Mouse (Mus musculus) lung, postnatal 0 days (tissue): ENCODE measurements around the gene Gzmk. TPM values are rescaled to one million over a fixed set of nuclear protein-coding genes. Genes with fewer than 3 reads are reported as not detected.
A peak's percentile ranks its signal among the peaks of the same experiment; 100 is the strongest.

Experiments used
- ATAC-seq: fragments of 200-750 bp; cut with Nextera tagmentation; 2 replicates; pipeline ENCODE4 v1.8.0; 2017; ENCODE audit warnings: moderate library complexity
- DNase-seq: peaks from one replicate; pipeline ENCODE4 v3.0.0-alpha.2; 2016; ENCODE audit warnings: low spot score
- H3K27ac ChIP-seq: fragments of 300-500 bp; sonication (generic); 2 replicates; pipeline ENCODE4 v1.5.1; 2014; ENCODE audit warnings: antibody characterized with exemption, mild to moderate bottlenecking, low read length, mixed read lengths
- H3K27me3 ChIP-seq: fragments of 300-500 bp; sonication (generic); replicated peaks from 2 replicates; pipeline ENCODE4 v1.6.1; 2014; ENCODE audit warnings: low read length, mixed read lengths; ENCODE audit not compliant: insufficient read depth
- H3K36me3 ChIP-seq: fragments of 300-500 bp; sonication (generic); 2 replicates; pipeline ENCODE4 v1.6.1; 2014; ENCODE audit warnings: low read length, mixed read lengths; ENCODE audit not compliant: insufficient read depth
- H3K4me1 ChIP-seq: fragments of 300-500 bp; sonication (generic); 2 replicates; pipeline ENCODE4 v1.6.1; 2014; ENCODE audit warnings: antibody characterized with exemption, low read depth, low read length, mixed read lengths; ENCODE audit not compliant: insufficient read depth
- H3K4me2 ChIP-seq: fragments of 300-500 bp; sonication (generic); replicated peaks from 2 replicates; pipeline ENCODE4 v1.6.1; 2014; ENCODE audit warnings: low read depth, mild to moderate bottlenecking, low read length, moderate library complexity, mixed read lengths
- H3K4me3 ChIP-seq: fragments of 300-500 bp; sonication (generic); 2 replicates; pipeline ENCODE4 v1.5.1; 2014; ENCODE audit warnings: low read depth, low read length
- H3K9ac ChIP-seq: fragments of 300-500 bp; sonication (generic); replicated peaks from 2 replicates; pipeline ENCODE4 v1.6.1; 2014; ENCODE audit warnings: low read depth, mild to moderate bottlenecking
- H3K9me3 ChIP-seq: fragments of 300-500 bp; sonication (generic); 2 replicates; pipeline ENCODE4 v1.6.1; 2016; ENCODE audit warnings: low read length, mixed read lengths
- CTCF ChIP-seq: IDR thresholded peaks from 2 replicates; pipeline ENCODE4 v1.5.1; 2016; ENCODE audit warnings: antibody characterized with exemption, mild to moderate bottlenecking
- EP300 ChIP-seq: IDR thresholded peaks from 2 replicates; pipeline ENCODE4 v1.6.1; 2016; ENCODE audit warnings: antibody characterized with exemption, mild to moderate bottlenecking, control low read depth
- WGBS: fragments of 180-500 bp; shearing (Covaris S2); extraction: QIAGEN DNeasy Blood & Tissue Kit; methylation state at CpG from one replicate; pipeline ENCODE4 v1.1.7; 2014; 5-methylcytosine and 5-hydroxymethylcytosine counted together
- polyA plus RNA-seq: library from polyadenylated mRNA; unstranded; fragments of >200 nt; fragmentation: Nextera tagmentation; extraction: Ambion mirVana; gene quantifications from 2 replicates; pipeline ENCODE4 v1.2.1, GENCODE M21; 2015

Gzmk gene
- polyA plus RNA-seq, 1 experiment from 2014 or later, result not detected

DNA sequence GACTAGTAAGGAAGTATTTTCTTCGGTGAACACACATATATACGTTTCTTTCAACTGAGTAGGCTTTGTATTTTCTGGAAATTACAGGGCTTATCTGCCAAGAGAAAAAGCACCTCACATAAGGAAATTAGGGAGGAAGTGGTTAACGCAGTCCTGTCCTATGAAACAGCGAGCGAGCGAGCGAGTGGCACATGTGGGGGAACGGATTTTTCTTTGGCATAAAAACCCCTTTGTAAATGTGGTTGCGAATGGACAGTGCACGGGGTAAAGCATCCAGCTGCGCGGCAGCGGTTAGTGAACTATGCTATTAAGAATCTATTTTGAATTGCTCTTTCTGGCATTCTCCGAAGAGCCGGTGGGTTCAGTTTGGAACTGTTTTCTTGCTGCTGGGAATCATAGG lies 14.4 kb downstream of the Gzmk start:
- H3K4me2 ChIP-seq, result no peak overlapping the region
- TF ChIP-seq CTCF (no peak), EP300 (no peak)
- no peaks in the 10 kb centered on the region for H3K27me3 ChIP-seq
- H3K9ac ChIP-seq, result no peak overlapping the region
- 61% methylated on average over 15 of the region's 15 CpGs for WGBS
- no peak for ATAC-seq
- no peaks in the 10 kb centered on the region for H3K36me3 ChIP-seq
- H3K27ac ChIP-seq, result no peak overlapping the region
- H3K4me1 ChIP-seq, result no peaks in the 10 kb centered on the region
- no peaks in the 10 kb centered on the region for H3K9me3 ChIP-seq
- H3K4me3 ChIP-seq, result no peak overlapping the region
- DNase-seq, result no peak

DNA sequence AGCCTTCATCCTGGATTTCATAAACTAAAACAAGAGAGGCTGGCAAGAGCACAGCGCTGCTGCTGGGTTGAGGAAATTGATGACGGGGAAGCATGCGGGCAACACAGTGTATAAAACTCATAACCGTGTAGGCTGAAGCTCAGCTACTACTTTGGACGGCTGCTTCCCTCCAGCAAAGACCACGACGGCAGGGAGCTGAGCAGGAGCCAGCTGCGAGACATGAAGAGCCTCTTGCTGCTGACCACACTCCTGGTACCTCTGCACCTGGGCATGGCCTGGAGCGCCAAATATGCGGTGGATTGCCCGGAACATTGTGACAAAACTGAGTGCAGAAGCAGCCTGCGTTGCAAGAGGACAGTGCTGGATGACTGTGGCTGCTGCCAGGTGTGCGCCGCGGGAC lies 16.1 kb downstream of the Gzmk start, which contains the start of gene Esm1:
Esm1 (plus strand) TSS at position 36 of the 400 bp plus-strand sequence.
- Histone ChIP-seq H3K9ac (no peak within 1 kb of the TSS), H3K27me3 (no peaks in the 10 kb centered on the region), H3K27ac (no peak within 1 kb of the TSS), H3K4me2 (peak within 1 kb of the TSS; percentile 8), H3K4me3 (no peak within 1 kb of the TSS), H3K9me3 (no peaks in the 10 kb centered on the region), H3K36me3 (no peaks in the 10 kb centered on the region), H3K4me1 (no peaks in the 10 kb centered on the region)
- DNase-seq (no peak), ATAC-seq (peak; percentile 37; the same call in 1 of the 2 replicates)
- WGBS, result 21% methylated on average over 15 of the region's 15 CpGs
- no peak for TF ChIP-seq CTCF
- TF ChIP-seq EP300, result no peak

DNA sequence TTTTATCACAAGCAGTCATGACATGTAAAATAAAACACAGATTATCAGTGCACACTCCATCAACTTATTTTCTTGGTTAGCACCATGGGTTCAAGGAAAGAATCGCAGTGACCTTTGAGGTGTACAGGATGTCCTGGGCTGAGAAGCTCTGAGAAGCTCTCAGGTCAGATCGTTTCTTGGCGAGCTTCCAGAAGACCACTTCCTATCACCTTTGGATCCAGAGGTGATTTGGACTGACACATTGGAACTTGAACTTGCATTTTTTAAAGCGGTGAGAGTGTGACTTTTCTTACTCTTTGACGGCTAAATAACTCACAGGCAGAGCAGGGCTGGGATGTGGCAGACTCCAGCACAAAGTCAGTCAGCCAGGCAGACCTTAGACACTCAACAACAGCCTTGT lies 20.4 kb downstream of the Gzmk start:
- ATAC-seq (no peak), DNase-seq (no peak)
- Histone ChIP-seq H3K4me1 (no peaks in the 10 kb centered on the region), H3K4me3 (no peak overlapping the region), H3K4me2 (no peak overlapping the region), H3K9ac (no peak overlapping the region), H3K9me3 (no peaks in the 10 kb centered on the region), H3K36me3 (no peaks in the 10 kb centered on the region), H3K27ac (no peak overlapping the region), H3K27me3 (no peaks in the 10 kb centered on the region)
- TF ChIP-seq EP300 (no peak), CTCF (no peak)
- 71% methylated on average over 5 of the region's 5 CpGs for WGBS

DNA sequence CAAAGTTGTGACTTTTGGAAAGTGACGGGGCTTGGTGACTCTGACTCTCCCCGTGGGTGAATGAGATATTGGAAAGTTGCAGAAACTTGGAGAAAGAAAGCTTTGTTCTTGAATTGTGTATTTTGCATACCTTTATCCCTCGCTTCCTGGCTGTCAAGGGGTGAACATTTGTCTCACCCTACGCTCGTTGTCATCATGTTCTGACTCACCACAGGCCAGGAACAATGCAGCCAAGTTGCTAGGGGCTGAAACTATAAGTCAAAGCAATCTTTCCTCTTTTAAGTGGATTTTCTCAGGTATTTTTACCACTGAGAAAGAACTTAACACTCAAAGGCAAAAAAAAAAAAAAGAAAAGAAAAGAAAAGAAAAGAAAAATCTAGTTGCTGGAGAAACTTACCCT lies 22.6 kb downstream of the Gzmk start:
- WGBS, result 39% methylated on average over 5 of the region's 5 CpGs
- TF ChIP-seq EP300 (no peak), CTCF (no peak)
- H3K27ac ChIP-seq, result no peak overlapping the region
- H3K9me3 ChIP-seq, result no peaks in the 10 kb centered on the region
- ATAC-seq, result no peak
- no peaks in the 10 kb centered on the region for H3K27me3 ChIP-seq
- H3K9ac ChIP-seq, result no peak overlapping the region
- DNase-seq, result no peak
- H3K4me3 ChIP-seq, result no peak overlapping the region
- H3K4me1 ChIP-seq, result no peaks in the 10 kb centered on the region
- no peak overlapping the region for H3K4me2 ChIP-seq
- no peaks in the 10 kb centered on the region for H3K36me3 ChIP-seq

DNA sequence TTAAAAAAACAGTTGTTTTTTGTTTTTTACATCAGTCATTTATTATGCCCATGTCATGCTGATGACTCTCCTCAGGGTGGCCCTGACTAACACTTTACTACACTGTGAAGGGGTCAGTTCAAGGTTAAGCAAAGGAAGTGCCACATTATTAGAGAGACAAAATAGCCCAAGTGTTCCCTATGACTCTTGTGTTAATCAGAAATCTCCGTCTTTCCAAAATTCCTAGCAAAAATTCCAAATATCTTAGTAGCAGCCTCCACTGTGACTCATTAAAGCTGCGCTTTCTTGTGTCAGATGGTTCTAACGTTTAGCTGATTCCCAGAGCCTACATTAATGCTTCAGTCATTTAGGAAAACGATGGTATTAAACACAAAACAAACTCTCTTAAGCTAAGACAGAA lies 23.5 kb downstream of the Gzmk start:
- Histone ChIP-seq H3K4me3 (no peak overlapping the region), H3K27me3 (no peaks in the 10 kb centered on the region)
- TF ChIP-seq EP300, result no peak
- TF ChIP-seq CTCF, result no peak

DNA sequence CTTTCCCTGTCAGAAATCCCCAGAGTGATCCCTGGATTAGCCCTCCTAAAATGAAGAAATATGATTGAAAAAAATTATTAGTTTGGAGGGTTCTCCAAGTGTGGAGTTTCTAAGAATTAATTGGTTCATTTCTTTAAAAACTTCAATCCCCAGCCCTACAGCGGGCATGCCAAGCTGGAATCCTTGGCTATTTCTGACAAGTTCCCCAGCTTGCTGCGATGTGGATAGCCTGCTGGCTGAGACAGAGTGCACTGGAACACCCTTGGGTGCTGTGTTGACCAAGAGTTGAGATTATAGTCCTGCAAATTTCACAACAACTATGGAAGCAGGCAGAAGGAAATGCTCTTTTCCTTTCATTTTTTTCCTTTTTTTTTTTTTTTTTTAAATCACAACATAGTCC lies 24.1 kb downstream of the Gzmk start:
- WGBS, result 87% methylated on average over 2 of the region's 2 CpGs
- H3K4me2 ChIP-seq, result no peak overlapping the region

More for the DNA sequence above, 23.5 kb downstream of the Gzmk start:
- no peaks in the 10 kb centered on the region for H3K4me1 ChIP-seq
- H3K36me3 ChIP-seq, result no peaks in the 10 kb centered on the region
- H3K4me2 ChIP-seq, result no peak overlapping the region
- WGBS, result 53% methylated on average over 4 of the region's 4 CpGs
- DNase-seq, result no peak
- ATAC-seq, result no peak
- no peaks in the 10 kb centered on the region for H3K9me3 ChIP-seq
- H3K9ac ChIP-seq, result no peak overlapping the region
- no peak overlapping the region for H3K27ac ChIP-seq

DNA sequence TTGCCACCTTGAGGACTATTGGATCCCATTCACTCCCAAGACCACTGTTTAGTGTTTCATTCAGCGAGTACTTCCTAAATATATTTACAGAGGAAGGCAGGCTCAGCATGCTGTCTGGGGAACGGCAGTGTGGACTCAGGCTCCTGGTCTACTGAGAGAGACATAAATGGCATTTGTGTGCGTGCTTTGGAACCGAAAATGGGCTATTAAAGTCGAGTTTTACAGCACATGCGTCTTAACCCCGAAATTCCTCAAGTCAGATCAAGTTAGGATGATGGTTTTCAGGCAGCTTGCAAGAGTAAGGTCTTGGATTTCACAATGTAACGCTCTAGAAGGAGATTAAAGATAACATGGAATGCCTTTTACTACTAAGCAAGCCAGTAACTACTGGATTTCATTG lies 25.0 kb downstream of the Gzmk start:
- WGBS, result 57% methylated on average over 8 of the region's 8 CpGs
- TF ChIP-seq CTCF (no peak), EP300 (no peak)
- H3K4me3 ChIP-seq, result no peak overlapping the region

More for the DNA sequence above, 24.1 kb downstream of the Gzmk start:
- no peaks in the 10 kb centered on the region for H3K27me3 ChIP-seq
- TF ChIP-seq EP300, result no peak
- H3K36me3 ChIP-seq, result no peaks in the 10 kb centered on the region
- no peak for ATAC-seq
- H3K9ac ChIP-seq, result no peak overlapping the region
- no peak overlapping the region for H3K27ac ChIP-seq
- no peaks in the 10 kb centered on the region for H3K9me3 ChIP-seq
- no peak for DNase-seq
- no peak overlapping the region for H3K4me3 ChIP-seq
- H3K4me1 ChIP-seq, result no peaks in the 10 kb centered on the region

More for the DNA sequence above, 25.0 kb downstream of the Gzmk start:
- Histone ChIP-seq H3K36me3 (no peaks in the 10 kb centered on the region), H3K4me2 (no peak overlapping the region), H3K4me1 (no peaks in the 10 kb centered on the region), H3K9me3 (no peaks in the 10 kb centered on the region), H3K27me3 (no peaks in the 10 kb centered on the region), H3K27ac (no peak overlapping the region), H3K9ac (no peak overlapping the region)
- no peak for ATAC-seq
- no peak for DNase-seq
